Mouse (Mus musculus): ENCODE data around the gene Tnfrsf1a. TPM values are rescaled to one million over a fixed set of nuclear protein-coding genes. Genes with fewer than 3 reads are reported as not detected.

Gene Tnfrsf1a
- polyA plus RNA-seq, 1 experiment from 2014 or later = 75.3 TPM

GRCm38 (mm10) chr6:125382024-125382423, 32.9 kb downstream of the Tnfrsf1a start:
- Histone ChIP-seq H3K9ac (ENCODE audit: low read length) (no peak overlapping the region), H3K36me3 (ENCODE audit: control insufficient read depth, insufficient read depth, low read length) (no peaks in the 10 kb centered on the region), H3K4me1 (replicated peaks; ENCODE audit: control insufficient read depth, insufficient read depth) (peaks cover 3% of the 10 kb centered on the region; the same call in 1 of the 2 replicates), H3K27ac (replicated peaks) (no peak overlapping the region), H3K9me3 (ENCODE audit: control insufficient read depth, low read length) (no peaks in the 10 kb centered on the region), H3K4me2 (replicated peaks; ENCODE audit: low read depth) (no peak overlapping the region), H3K4me3 (ENCODE audit: low read depth, low read length) (no peak overlapping the region), H3K27me3 (ENCODE audit: control insufficient read depth, insufficient read depth, low read length) (no peaks in the 10 kb centered on the region)
- TF ChIP-seq CTCF (IDR thresholded peaks at IDR 0.05; ENCODE audit: low read depth) (no peak), EP300 (optimal IDR thresholded peaks at IDR 0.05) (no peak)
- DNase-seq (ENCODE audit: low spot score) = no peak
- ATAC-seq (ENCODE audit: low FRiP score, low TSS enrichment) = no peak
- WGBS = 68% methylated on average over 2 of the region's 2 CpGs

DNA sequence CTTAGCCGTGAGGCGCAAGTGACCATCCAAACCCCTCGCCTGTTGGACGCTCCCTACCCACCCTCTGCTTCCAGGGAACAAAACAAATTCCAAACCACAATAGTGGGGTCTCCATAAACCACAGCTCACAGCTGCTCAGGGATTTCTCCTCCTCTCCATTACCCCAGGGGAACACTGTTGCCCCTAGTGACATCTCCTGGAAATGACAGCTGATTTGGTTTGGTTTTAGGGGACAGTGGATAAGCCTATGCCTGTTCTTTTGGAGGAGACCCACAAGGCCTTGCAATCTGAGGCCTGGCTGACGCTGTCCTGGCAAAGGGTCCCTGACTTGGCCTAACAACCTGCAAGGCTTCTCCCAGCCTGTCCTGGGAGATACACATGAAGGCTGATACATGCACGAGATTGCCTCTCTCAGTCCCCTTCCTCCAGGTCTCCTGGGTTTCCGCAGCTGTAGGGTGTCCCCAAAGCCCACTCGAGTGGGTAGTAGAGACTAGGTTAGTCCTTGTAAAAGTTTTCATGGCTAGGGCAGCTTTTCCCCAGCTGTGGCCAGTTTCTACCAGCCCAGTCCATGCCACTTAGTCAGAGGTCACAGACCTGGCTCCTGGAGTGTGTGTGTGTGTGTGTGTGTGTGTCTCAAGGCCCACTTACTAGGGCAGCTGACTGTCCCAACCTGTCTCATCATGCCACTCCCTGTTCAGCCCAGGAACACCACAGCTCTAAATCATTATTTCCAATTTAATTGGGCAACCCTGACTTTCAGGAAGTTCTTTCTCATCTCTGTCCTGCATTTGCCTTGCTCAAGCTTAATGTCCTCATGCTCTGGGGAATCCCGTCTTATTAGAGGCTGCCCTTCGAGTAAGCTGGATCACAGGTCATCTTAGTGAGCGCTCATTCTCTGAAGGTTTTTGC, 36.2 kb downstream of the Tnfrsf1a start:
- TF ChIP-seq EP300 (optimal IDR thresholded peaks at IDR 0.05) (no peak), CTCF (IDR thresholded peaks at IDR 0.05; ENCODE audit: low read depth) (peak; percentile 75)
- 69% methylated on average over 11 of the region's 11 CpGs for WGBS
- no peak overlapping the region for H3K4me3 ChIP-seq (ENCODE audit: low read depth, low read length)

DNA sequence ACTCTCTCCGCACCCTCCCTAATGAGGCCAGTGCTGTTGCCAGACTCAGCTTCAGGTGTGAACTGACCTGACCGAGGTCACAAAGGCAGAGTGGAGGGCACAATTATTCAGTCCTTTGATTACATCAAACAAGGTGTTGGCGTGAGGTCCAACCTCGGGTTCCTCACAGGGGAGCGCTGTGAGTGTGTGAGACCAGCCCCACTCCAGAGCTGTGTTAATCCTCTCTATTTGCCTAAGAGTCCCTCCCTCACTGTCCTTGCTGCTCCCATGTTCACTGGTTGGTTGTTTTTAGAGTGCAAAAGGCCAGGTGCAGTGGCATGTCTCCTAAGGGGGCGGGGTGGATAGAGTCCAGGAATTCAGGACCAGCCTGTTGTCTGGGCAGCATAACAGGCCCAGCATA, 36.9 kb downstream of the Tnfrsf1a start:
- H3K9ac ChIP-seq (ENCODE audit: low read length) = no peak overlapping the region

More for the DNA sequence above, 36.2 kb downstream of the Tnfrsf1a start:
- no peak overlapping the region; the same call in 1 of the 2 replicates for H3K27ac ChIP-seq (replicated peaks)
- no peaks in the 10 kb centered on the region for H3K4me1 ChIP-seq (replicated peaks; ENCODE audit: control insufficient read depth, insufficient read depth)
- H3K9me3 ChIP-seq (ENCODE audit: control insufficient read depth, low read length) = no peaks in the 10 kb centered on the region
- no peak overlapping the region for H3K4me2 ChIP-seq (replicated peaks; ENCODE audit: low read depth)
- no peak overlapping the region for H3K9ac ChIP-seq (ENCODE audit: low read length)
- DNase-seq (ENCODE audit: low spot score) (no peak), ATAC-seq (ENCODE audit: low FRiP score, low TSS enrichment) (0 out of 2 replicates have a peak, but pooled peaks have one; percentile 10)
- H3K36me3 ChIP-seq (ENCODE audit: control insufficient read depth, insufficient read depth, low read length) = no peaks in the 10 kb centered on the region
- no peaks in the 10 kb centered on the region for H3K27me3 ChIP-seq (ENCODE audit: control insufficient read depth, insufficient read depth, low read length)

DNA sequence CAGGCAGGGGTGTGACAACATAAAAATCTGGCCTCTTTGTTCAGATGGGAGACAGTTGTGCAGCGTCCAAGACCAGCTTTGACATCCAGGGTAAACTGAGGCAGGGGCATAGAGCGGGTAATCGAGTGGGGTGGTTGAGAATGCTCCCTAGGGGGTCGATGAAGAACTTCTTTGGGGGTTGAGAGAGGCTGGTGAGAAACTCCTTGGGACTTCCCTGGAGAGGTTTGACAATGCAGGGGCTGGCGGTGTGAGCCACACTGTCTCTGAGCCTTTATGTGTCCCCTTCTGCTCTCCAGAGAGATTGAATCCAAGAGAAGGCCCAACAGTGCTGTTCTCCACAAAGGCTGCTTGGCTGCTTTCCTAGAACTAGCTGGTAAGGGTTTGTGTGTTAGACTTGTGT, 40.7 kb downstream of the Tnfrsf1a start:
- Histone ChIP-seq H3K4me3 (ENCODE audit: low read depth, low read length) (no peak overlapping the region), H3K9me3 (ENCODE audit: control insufficient read depth, low read length) (no peaks in the 10 kb centered on the region), H3K9ac (ENCODE audit: low read length) (no peak overlapping the region), H3K4me1 (replicated peaks; ENCODE audit: control insufficient read depth, insufficient read depth) (no peaks in the 10 kb centered on the region), H3K36me3 (ENCODE audit: control insufficient read depth, insufficient read depth, low read length) (no peaks in the 10 kb centered on the region), H3K4me2 (replicated peaks; ENCODE audit: low read depth) (no peak overlapping the region), H3K27me3 (ENCODE audit: control insufficient read depth, insufficient read depth, low read length) (no peaks in the 10 kb centered on the region), H3K27ac (replicated peaks) (no peak overlapping the region)
- WGBS = 90% methylated on average over 5 of the region's 5 CpGs
- no peak for ATAC-seq (ENCODE audit: low FRiP score, low TSS enrichment)
- TF ChIP-seq EP300 (optimal IDR thresholded peaks at IDR 0.05) = no peak
- TF ChIP-seq CTCF (IDR thresholded peaks at IDR 0.05; ENCODE audit: low read depth) = no peak
- no peak for DNase-seq (ENCODE audit: low spot score)

More for the DNA sequence above, 36.9 kb downstream of the Tnfrsf1a start:
- Histone ChIP-seq H3K27ac (replicated peaks) (no peak overlapping the region; the same call in 1 of the 2 replicates), H3K27me3 (ENCODE audit: control insufficient read depth, insufficient read depth, low read length) (no peaks in the 10 kb centered on the region), H3K4me1 (replicated peaks; ENCODE audit: control insufficient read depth, insufficient read depth) (no peaks in the 10 kb centered on the region), H3K36me3 (ENCODE audit: control insufficient read depth, insufficient read depth, low read length) (no peaks in the 10 kb centered on the region), H3K9me3 (ENCODE audit: control insufficient read depth, low read length) (no peaks in the 10 kb centered on the region), H3K4me2 (replicated peaks; ENCODE audit: low read depth) (no peak overlapping the region), H3K4me3 (ENCODE audit: low read depth, low read length) (no peak overlapping the region)
- TF ChIP-seq EP300 (optimal IDR thresholded peaks at IDR 0.05) (no peak), CTCF (IDR thresholded peaks at IDR 0.05; ENCODE audit: low read depth) (no peak)
- peak; percentile 27; the same call in 1 of the 2 replicates for ATAC-seq (ENCODE audit: low FRiP score, low TSS enrichment)
- 50% methylated on average over 6 of the region's 6 CpGs for WGBS
- no peak for DNase-seq (ENCODE audit: low spot score)

DNA sequence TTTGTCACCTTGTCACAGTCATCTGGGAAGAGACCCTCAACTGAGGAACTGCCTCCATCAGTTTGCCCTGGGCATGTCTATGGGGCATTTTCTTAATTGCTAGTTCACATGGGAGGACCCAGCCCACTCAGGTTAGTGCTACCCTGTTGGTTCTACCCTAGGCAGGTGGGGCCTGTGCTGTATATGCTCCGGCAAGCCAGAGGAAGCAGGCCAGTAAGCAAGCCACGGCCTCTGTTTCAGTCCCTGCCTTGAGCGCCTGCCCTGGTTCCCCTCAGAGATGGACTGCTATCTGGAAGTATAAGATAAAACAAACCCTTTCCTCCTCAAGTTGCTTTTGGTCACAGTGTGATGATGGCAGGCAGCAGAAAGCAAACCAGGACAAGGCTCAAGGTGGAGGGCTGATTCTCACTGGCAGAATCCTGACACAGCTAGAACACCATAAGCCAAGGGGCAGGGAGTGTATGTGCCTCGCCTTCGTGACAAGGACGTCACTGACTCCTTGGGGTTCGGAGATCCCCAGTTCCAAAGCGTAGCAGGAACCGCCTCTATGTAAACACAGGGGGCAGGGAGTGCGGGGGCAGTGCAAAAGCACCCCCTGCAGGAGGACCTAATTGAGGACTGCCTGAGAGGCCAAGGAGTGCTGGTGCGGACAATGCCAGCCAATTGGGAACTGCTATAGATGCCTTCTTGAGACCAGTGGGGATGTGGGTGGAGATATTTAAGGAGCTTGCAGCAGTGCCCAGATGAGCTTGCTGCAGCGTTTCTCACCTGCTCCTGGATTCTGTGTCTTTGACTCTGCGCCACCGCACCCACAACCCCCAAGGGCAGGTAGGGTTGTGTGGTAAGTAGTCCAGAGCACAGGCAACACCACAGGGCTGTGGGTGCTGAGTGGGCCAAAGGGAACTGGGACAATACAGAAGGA, 56.6 kb downstream of the Tnfrsf1a start:
- H3K4me2 ChIP-seq (replicated peaks; ENCODE audit: low read depth) = no peak overlapping the region
- peak; percentile 14; the same call in 1 of the 2 replicates for ATAC-seq (ENCODE audit: low FRiP score, low TSS enrichment)
- H3K9ac ChIP-seq (ENCODE audit: low read length) = no peak overlapping the region
- no peaks in the 10 kb centered on the region for H3K36me3 ChIP-seq (ENCODE audit: control insufficient read depth, insufficient read depth, low read length)
- no peaks in the 10 kb centered on the region for H3K27me3 ChIP-seq (ENCODE audit: control insufficient read depth, insufficient read depth, low read length)
- TF ChIP-seq CTCF (IDR thresholded peaks at IDR 0.05; ENCODE audit: low read depth) = peak; percentile 31
- TF ChIP-seq EP300 (optimal IDR thresholded peaks at IDR 0.05) = no peak
- H3K4me1 ChIP-seq (replicated peaks; ENCODE audit: control insufficient read depth, insufficient read depth) = no peaks in the 10 kb centered on the region
- no peak for DNase-seq (ENCODE audit: low spot score)
- H3K27ac ChIP-seq (replicated peaks) = no peak overlapping the region
- WGBS = 54% methylated on average over 14 of the region's 14 CpGs
- H3K4me3 ChIP-seq (ENCODE audit: low read depth, low read length) = no peak overlapping the region
- no peaks in the 10 kb centered on the region for H3K9me3 ChIP-seq (ENCODE audit: control insufficient read depth, low read length)

All from stomach, postnatal 0 days (tissue).